Mouse (Mus musculus) neural tube, embryonic 13.5 days (tissue): ENCODE measurements around the gene Ostf1. TPM values are rescaled to one million over a fixed set of nuclear protein-coding genes. Genes with fewer than 3 reads are reported as not detected.

Experiments
- ATAC-seq: fragments of 200-750 bp; cut with Nextera tagmentation; 2 replicates; pipeline ENCODE4 v1.8.0; 2017; ENCODE audit warnings: low read depth, mild to moderate bottlenecking, moderate TSS enrichment, moderate library complexity
- H3K27ac ChIP-seq: fragments of 300-500 bp; sonication (generic); replicated peaks from 2 replicates; pipeline ENCODE4 v1.5.1; 2015; ENCODE audit warnings: moderate library complexity, mild to moderate bottlenecking, inconsistent platforms
- H3K27me3 ChIP-seq: fragments of 300-500 bp; sonication (generic); 2 replicates; pipeline ENCODE4 v1.6.1; 2015; ENCODE audit warnings: mild to moderate bottlenecking, inconsistent platforms
- H3K36me3 ChIP-seq: fragments of 300-500 bp; sonication (generic); 2 replicates; pipeline ENCODE4 v1.6.1; 2015; ENCODE audit warnings: mild to moderate bottlenecking, inconsistent platforms
- H3K4me1 ChIP-seq: fragments of 300-500 bp; sonication (generic); replicated peaks from 2 replicates; pipeline ENCODE4 v1.6.1; 2015; ENCODE audit warnings: inconsistent platforms
- H3K4me2 ChIP-seq: fragments of 300-500 bp; sonication (generic); 2 replicates; pipeline ENCODE4 v1.6.1; 2015; ENCODE audit warnings: inconsistent platforms, mild to moderate bottlenecking, moderate library complexity
- H3K4me3 ChIP-seq: fragments of 300-500 bp; sonication (generic); 2 replicates; pipeline ENCODE4 v1.5.1; 2015; ENCODE audit warnings: mild to moderate bottlenecking, inconsistent platforms
- H3K9ac ChIP-seq: fragments of 300-500 bp; sonication (generic); 2 replicates; pipeline ENCODE4 v1.6.1; 2015; ENCODE audit warnings: moderate library complexity, mild to moderate bottlenecking, inconsistent platforms
- H3K9me3 ChIP-seq: fragments of 300-500 bp; sonication (generic); 2 replicates; pipeline ENCODE4 v1.6.1; 2016; ENCODE audit warnings: inconsistent platforms
- WGBS: fragments of 180-500 bp; shearing (Covaris S2); methylation state at CpG from one replicate; pipeline ENCODE4 v1.1.7; 2015; 5-methylcytosine and 5-hydroxymethylcytosine counted together
- polyA plus RNA-seq: library from polyadenylated mRNA; unstranded; fragments of >200 nt; fragmentation: Nextera tagmentation; extraction: Ambion mirVana; gene quantifications from 2 replicates; pipeline ENCODE4 v1.2.1, GENCODE M21; 2015

The Ostf1 gene
- polyA plus RNA-seq, 1 experiment from 2014 or later, result 58.8 TPM

DNA sequence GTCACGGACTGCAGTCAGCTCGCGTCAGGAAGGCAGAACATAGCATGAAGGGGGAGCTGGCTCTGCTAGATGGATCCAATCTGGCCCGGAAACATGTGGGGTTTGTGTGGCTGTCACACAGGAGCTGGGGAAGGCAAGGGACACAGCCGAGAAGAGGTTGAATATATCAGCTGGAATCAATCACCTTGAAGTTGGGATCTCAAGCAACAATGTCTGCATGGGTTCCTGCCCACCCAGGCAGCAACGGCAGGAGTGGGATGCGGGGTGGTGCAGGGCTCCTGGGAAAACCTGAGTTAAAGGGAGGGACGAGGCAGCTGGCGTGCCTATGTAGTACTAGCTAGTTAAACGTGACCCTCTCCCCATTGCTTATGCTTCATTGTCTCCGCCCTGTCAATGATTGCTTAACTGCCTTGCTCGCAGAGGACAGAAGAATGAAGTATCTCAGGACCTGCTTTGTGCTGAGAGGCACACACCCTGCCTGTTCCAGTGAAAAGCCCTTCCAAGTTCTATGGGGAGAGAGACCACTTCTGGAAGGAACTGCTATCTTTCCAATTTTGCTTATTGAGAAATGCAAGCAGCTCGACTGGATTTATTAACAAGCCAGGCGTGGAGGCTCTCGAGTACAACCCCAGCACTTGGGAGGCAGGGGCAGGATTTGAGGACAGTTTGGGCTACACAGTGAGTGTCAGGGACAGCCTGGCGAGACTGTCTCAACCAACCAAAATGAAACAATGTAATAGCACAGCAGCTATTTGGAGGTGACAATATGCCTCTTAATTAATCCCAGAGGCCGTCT, 53.2 kb downstream of the Ostf1 start:
- Histone ChIP-seq H3K9me3 (no peaks in the 10 kb centered on the region), H3K4me1 (peaks cover 13% of the 10 kb centered on the region), H3K9ac (no peak overlapping the region), H3K27me3 (no peaks in the 10 kb centered on the region), H3K4me3 (no peak overlapping the region), H3K27ac (no peak overlapping the region), H3K4me2 (peak overlapping the region; percentile 22), H3K36me3 (no peaks in the 10 kb centered on the region)
- 36% methylated on average over 17 of the region's 17 CpGs for WGBS
- no peak for ATAC-seq

DNA sequence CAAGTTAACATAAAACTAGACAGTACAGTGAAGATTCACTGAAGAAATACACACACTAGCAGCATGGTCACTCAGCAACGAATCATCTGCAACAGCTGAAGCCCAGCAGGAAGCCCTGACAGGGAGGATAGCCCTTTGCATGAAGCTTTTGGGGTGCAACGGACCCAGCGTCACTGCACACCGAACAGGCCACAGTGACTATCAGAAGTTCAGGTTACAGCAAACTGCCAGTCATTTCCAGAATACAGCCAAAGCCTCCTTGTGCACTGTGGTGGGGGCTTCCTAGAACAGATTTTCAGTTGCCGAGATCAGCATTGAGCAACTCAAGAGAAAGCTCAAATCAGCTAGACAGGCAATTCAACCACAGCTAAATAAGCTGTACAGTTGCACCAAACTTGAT, 54.3 kb downstream of the Ostf1 start:
- Histone ChIP-seq H3K27me3 (no peaks in the 10 kb centered on the region), H3K9ac (no peak overlapping the region), H3K4me2 (no peak overlapping the region), H3K36me3 (no peaks in the 10 kb centered on the region), H3K4me3 (no peak overlapping the region), H3K4me1 (peaks cover 13% of the 10 kb centered on the region), H3K27ac (no peak overlapping the region), H3K9me3 (no peaks in the 10 kb centered on the region)
- ATAC-seq, result no peak
- 69% methylated on average over 5 of the region's 5 CpGs for WGBS

- 91% methylated on average over 3 of the region's 3 CpGs for WGBS
- Histone ChIP-seq H3K9ac (no peak overlapping the region), H3K4me1 (peaks cover 13% of the 10 kb centered on the region), H3K36me3 (no peaks in the 10 kb centered on the region), H3K4me2 (no peak overlapping the region), H3K27ac (no peak overlapping the region), H3K4me3 (no peak overlapping the region), H3K9me3 (no peaks in the 10 kb centered on the region), H3K27me3 (no peaks in the 10 kb centered on the region)
- no peak for ATAC-seq
These were observed 55.7 kb downstream of the Ostf1 start for GRCm38 (mm10) chr19:18575891-18576290.

GRCm38 (mm10) chr19:18573907-18574306, 57.7 kb downstream of the Ostf1 start:
- Histone ChIP-seq H3K27me3 (no peaks in the 10 kb centered on the region), H3K4me2 (no peak overlapping the region), H3K4me1 (peaks cover 11% of the 10 kb centered on the region), H3K9me3 (no peaks in the 10 kb centered on the region), H3K27ac (no peak overlapping the region), H3K36me3 (no peaks in the 10 kb centered on the region), H3K4me3 (no peak overlapping the region), H3K9ac (no peak overlapping the region)
- WGBS, result 88% methylated on average over 5 of the region's 5 CpGs
- ATAC-seq, result no peak

DNA sequence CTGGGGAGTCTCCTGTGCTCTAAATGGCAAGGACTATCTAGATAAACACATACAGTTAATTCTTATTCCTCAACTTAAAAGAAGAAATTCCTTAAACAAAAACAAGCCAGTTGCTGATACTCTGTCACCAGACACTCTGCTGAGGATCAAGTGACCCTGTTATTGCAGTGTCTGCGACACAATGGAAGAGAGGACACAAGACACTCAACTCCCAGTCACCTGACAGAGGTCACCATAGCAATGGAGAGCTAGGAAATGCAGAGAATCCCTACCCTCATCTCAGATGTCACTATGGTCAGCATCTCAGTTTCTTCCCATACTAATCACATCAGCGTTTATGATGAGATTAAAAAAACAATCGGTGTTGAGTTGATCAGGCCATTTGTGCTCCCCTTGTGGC, 58.2 kb downstream of the Ostf1 start:
- H3K9ac ChIP-seq, result no peak overlapping the region
- 82% methylated on average over 3 of the region's 3 CpGs for WGBS
- no peaks in the 10 kb centered on the region for H3K36me3 ChIP-seq
- no peak overlapping the region for H3K4me3 ChIP-seq
- H3K9me3 ChIP-seq, result no peaks in the 10 kb centered on the region
- H3K4me1 ChIP-seq, result peaks cover 6% of the 10 kb centered on the region
- no peak for ATAC-seq
- H3K27ac ChIP-seq, result no peak overlapping the region
- no peaks in the 10 kb centered on the region for H3K27me3 ChIP-seq
- H3K4me2 ChIP-seq, result no peak overlapping the region

DNA sequence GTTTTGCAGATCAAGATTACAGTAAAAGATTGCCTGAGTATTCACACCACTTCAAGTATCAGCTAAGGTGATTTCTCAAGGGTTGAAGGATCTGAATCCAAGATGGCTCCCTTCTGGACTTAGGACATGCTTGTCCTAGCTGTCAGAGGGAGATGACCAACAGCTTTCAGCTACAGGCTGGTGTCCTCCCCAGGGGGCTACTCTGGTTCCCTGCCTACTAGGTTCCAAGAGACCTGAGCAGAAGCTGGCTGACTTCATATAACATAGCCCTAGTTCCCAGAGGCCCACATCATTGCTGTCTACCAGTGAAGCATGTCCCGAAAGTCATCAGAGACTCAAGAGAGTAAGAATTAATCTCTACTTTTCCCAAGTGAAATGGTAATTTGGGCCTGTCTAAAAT, 62.1 kb downstream of the Ostf1 start:
- Histone ChIP-seq H3K9me3 (no peaks in the 10 kb centered on the region), H3K27ac (no peak overlapping the region), H3K36me3 (no peaks in the 10 kb centered on the region), H3K4me3 (no peak overlapping the region), H3K4me1 (no peaks in the 10 kb centered on the region), H3K9ac (no peak overlapping the region), H3K27me3 (no peaks in the 10 kb centered on the region), H3K4me2 (no peak overlapping the region)
- WGBS, result 86% methylated on average over 1 of the region's 1 CpGs
- no peak for ATAC-seq

GRCm38 (mm10) chr19:18568828-18569430, 62.7 kb downstream of the Ostf1 start:
- H3K9ac ChIP-seq, result no peak overlapping the region
- 88% methylated on average over 3 of the region's 3 CpGs for whole genome bisulfite sequencing
- no peaks in the 10 kb centered on the region for H3K9me3 ChIP-seq

DNA sequence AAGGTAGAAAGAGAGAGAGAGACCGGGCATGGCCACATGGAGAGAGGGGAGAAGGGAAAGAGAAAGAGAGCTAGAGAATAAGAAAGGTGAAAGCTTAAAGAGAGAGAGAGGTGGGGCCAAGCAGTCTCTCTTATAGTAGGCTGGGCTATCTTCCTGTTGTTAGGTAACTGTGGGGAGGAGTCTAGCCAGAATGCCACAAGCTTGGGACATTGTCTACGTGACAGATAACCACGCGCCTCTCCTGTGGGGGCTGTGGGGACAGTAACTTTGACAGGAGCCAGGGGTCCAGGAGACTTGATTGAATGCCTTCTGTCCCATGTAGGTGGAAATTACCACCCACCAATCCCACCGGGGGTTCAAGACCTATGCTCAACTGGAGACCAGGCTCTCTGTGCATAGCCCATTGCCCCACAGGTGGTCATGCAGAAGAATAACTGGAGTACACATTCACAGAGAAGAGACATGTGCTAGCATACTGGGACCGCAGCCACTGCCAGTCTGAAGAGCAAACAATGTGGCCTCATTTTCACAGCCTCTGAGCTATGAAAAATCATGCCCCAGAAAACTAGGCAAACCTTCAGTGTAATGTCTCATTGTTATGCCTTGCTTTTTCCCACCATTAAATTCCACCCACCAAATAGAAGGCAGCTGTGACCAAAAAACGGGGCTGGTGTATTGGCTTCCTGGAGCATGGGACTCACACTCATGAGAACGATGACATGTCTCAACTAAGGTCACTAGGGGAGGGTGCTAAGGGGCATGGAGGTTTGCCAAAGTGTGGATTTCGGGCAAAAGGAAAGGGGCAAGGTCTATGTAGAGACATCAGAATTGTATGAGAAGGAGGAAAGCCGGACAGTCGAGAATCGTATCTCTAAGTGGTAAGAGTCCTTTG, 63.4 kb downstream of the Ostf1 start:
- H3K4me2 ChIP-seq, result no peak overlapping the region
- no peak overlapping the region for H3K4me3 ChIP-seq
- no peaks in the 10 kb centered on the region for H3K27me3 ChIP-seq
- no peaks in the 10 kb centered on the region for H3K36me3 ChIP-seq
- no peak overlapping the region for H3K9ac ChIP-seq
- ATAC-seq, result no peak
- 88% methylated on average over 12 of the region's 12 CpGs for WGBS
- no peak overlapping the region for H3K27ac ChIP-seq
- no peaks in the 10 kb centered on the region for H3K4me1 ChIP-seq
- H3K9me3 ChIP-seq, result no peaks in the 10 kb centered on the region

More at GRCm38 (mm10) chr19:18568828-18569430, 62.7 kb downstream of the Ostf1 start:
- no peak for ATAC-seq
- no peak overlapping the region for H3K27ac ChIP-seq
- H3K4me3 ChIP-seq, result no peak overlapping the region
- no peaks in the 10 kb centered on the region for H3K36me3 ChIP-seq
- no peak overlapping the region for H3K4me2 ChIP-seq
- H3K27me3 ChIP-seq, result no peaks in the 10 kb centered on the region
- H3K4me1 ChIP-seq, result no peaks in the 10 kb centered on the region

- Histone ChIP-seq H3K4me3 (no peak overlapping the region), H3K27me3 (no peaks in the 10 kb centered on the region), H3K36me3 (no peaks in the 10 kb centered on the region), H3K9me3 (no peaks in the 10 kb centered on the region), H3K9ac (no peak overlapping the region), H3K4me1 (no peaks in the 10 kb centered on the region), H3K27ac (no peak overlapping the region), H3K4me2 (no peak overlapping the region)
- WGBS, result 92% methylated on average over 11 of the region's 11 CpGs
- no peak for ATAC-seq
These were observed 64.1 kb downstream of the Ostf1 start for GRCm38 (mm10) chr19:18567501-18567900.

GRCm38 (mm10) chr19:18557708-18558107, 73.9 kb downstream of the Ostf1 start:
- no peak overlapping the region for H3K9ac ChIP-seq
- no peaks in the 10 kb centered on the region for H3K4me1 ChIP-seq
- H3K9me3 ChIP-seq, result no peaks in the 10 kb centered on the region
- ATAC-seq, result no peak
- H3K27me3 ChIP-seq, result no peaks in the 10 kb centered on the region
- no peak overlapping the region for H3K27ac ChIP-seq
- no peaks in the 10 kb centered on the region for H3K36me3 ChIP-seq
- 92% methylated on average over 1 of the region's 1 CpGs for WGBS
- no peak overlapping the region for H3K4me3 ChIP-seq
- H3K4me2 ChIP-seq, result no peak overlapping the region

- no peak for ATAC-seq
- H3K4me1 ChIP-seq, result no peaks in the 10 kb centered on the region
- no peak overlapping the region for H3K9ac ChIP-seq
- 88% methylated on average over 2 of the region's 2 CpGs for WGBS
- H3K27me3 ChIP-seq, result no peaks in the 10 kb centered on the region
- no peak overlapping the region for H3K4me2 ChIP-seq
- no peak overlapping the region for H3K4me3 ChIP-seq
- H3K36me3 ChIP-seq, result no peaks in the 10 kb centered on the region
- H3K27ac ChIP-seq, result no peak overlapping the region
- H3K9me3 ChIP-seq, result no peaks in the 10 kb centered on the region
These were observed 76.0 kb downstream of the Ostf1 start for GRCm38 (mm10) chr19:18555645-18556044.

DNA sequence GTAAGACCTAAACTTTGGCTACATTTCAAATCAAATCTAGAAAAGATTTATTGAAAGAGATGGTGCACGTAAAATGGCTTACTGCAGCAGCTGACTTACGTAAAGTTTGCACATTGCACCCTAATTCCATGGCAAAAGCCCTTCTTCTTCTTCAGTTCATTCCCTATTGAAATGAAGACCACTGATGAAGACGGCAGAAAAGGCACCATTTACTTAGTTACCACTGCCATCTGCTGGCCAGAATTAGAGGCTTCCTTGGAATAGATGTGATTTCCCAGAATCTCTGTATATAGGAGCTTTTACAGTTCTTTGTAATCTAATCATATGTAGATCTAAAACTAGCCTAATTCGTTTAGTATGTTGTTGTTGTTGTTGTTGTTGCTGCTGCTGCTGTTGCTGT, 83.0 kb downstream of the Ostf1 start:
- Histone ChIP-seq H3K9me3 (no peaks in the 10 kb centered on the region), H3K9ac (no peak overlapping the region), H3K4me3 (no peak overlapping the region), H3K27ac (no peak overlapping the region), H3K4me2 (no peak overlapping the region), H3K36me3 (no peaks in the 10 kb centered on the region), H3K27me3 (no peaks in the 10 kb centered on the region), H3K4me1 (no peaks in the 10 kb centered on the region)
- 16% methylated on average over 4 of the region's 4 CpGs for WGBS
- 0 out of 2 replicates have a peak, but pooled peaks have one; percentile 36 for ATAC-seq
